Mouse (Mus musculus) midbrain, embryonic 10.5 days (tissue): ENCODE results near the gene Tango2. TPM values are rescaled to one million over a fixed set of nuclear protein-coding genes. Genes with fewer than 3 reads are reported as not detected.

Source experiments
- DNase-seq: peaks from one replicate; pipeline ENCODE4 v3.0.0-alpha.2; 2017; ENCODE audit warnings: low spot score
- H3K27ac ChIP-seq: fragments of 300-500 bp; sonication (generic); replicated peaks from 2 replicates; pipeline ENCODE4 v1.5.1; 2016; ENCODE audit warnings: mild to moderate bottlenecking
- H3K27me3 ChIP-seq: fragments of 300-500 bp; sonication (generic); 2 replicates; pipeline ENCODE4 v1.6.1; 2016; ENCODE audit warnings: low read depth, mild to moderate bottlenecking; ENCODE audit not compliant: poor library complexity, severe bottlenecking
- H3K36me3 ChIP-seq: fragments of 300-500 bp; sonication (generic); 2 replicates; pipeline ENCODE4 v1.6.1; 2016; ENCODE audit warnings: mild to moderate bottlenecking, moderate library complexity
- H3K4me1 ChIP-seq: fragments of 300-500 bp; sonication (generic); 2 replicates; pipeline ENCODE4 v1.6.1; 2016
- H3K4me3 ChIP-seq: fragments of 300-500 bp; sonication (generic); 2 replicates; pipeline ENCODE4 v1.5.1; 2016; ENCODE audit warnings: mild to moderate bottlenecking, moderate library complexity
- H3K9me3 ChIP-seq: fragments of 300-500 bp; sonication (generic); replicated peaks from 2 replicates; pipeline ENCODE4 v1.6.1; 2016; ENCODE audit warnings: mild to moderate bottlenecking
- WGBS: fragments of 180-500 bp; shearing (Covaris S2); methylation state at CpG from one replicate; pipeline ENCODE4 v1.1.7; 2016; 5-methylcytosine and 5-hydroxymethylcytosine counted together
- microRNA counts: library from miRNA; unstranded; fragments of <30 nt; microRNA quantifications from one replicate; lab custom pipeline; 2017
- microRNA-seq: library from miRNA; unstranded; fragments of <30 nt; microRNA quantifications from one replicate; pipeline ENCODE4, GENCODE M21; 2017
- polyA plus RNA-seq: library from polyadenylated mRNA; unstranded; fragments of >200 nt; fragmentation: Nextera tagmentation; extraction: Ambion mirVana; gene quantifications from 2 replicates; pipeline ENCODE4 v1.2.1, GENCODE M21; 2016

Tango2 gene
- polyA plus RNA-seq, 1 experiment from 2014 or later, result 40.1 TPM

DNA sequence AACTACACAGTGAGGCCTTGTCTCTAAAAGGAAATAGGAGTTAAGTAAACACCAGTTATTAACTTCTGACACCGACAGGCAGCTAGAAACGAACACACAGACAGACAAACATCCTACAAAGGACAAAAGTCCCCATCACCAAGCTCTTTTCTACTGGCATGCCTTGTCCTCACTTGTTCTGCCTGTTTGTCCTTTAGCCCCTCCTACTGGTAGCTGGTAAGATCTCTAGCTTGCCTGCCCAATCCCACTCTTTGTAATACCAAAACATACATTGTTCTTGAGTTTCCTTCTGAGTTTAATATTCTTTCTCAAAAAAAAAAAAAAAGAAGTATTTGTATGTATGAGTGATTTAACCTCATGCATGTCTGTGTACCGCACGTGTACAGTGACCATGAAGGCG is 79.7 kb downstream of the Tango2 start:
- no peak for DNase-seq
- Histone ChIP-seq H3K27me3 (no peaks in the 10 kb centered on the region), H3K9me3 (no peaks in the 10 kb centered on the region), H3K4me1 (no peaks in the 10 kb centered on the region), H3K4me3 (no peak overlapping the region), H3K36me3 (peaks cover 97% of the 10 kb centered on the region), H3K27ac (no peak overlapping the region)
- WGBS, result 95% methylated on average over 5 of the region's 5 CpGs

DNA sequence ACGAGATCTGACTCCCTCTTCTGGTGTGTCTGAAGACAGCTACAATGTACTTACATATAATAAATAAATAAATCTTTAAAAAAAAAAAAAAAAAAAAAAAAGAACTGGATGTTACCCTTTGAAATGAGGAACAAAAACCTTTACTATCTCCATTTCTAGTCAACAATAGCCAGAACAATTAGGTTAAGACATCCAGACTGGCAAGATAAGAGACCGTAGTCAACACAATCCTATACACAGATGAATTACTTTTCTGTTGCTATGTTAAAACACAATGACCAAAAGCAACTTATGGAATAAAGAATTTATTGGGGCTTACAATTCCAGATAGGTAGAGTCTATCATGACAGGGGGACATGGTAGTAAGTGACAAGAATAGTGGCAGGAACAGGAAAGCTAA is 82.9 kb downstream of the Tango2 start:
- Histone ChIP-seq H3K36me3 (peaks cover 97% of the 10 kb centered on the region), H3K4me3 (no peak overlapping the region), H3K27me3 (no peaks in the 10 kb centered on the region), H3K9me3 (no peaks in the 10 kb centered on the region), H3K27ac (no peak overlapping the region), H3K4me1 (no peaks in the 10 kb centered on the region)
- DNase-seq, result no peak
- whole genome bisulfite sequencing, result 95% methylated on average over 2 of the region's 2 CpGs

DNA sequence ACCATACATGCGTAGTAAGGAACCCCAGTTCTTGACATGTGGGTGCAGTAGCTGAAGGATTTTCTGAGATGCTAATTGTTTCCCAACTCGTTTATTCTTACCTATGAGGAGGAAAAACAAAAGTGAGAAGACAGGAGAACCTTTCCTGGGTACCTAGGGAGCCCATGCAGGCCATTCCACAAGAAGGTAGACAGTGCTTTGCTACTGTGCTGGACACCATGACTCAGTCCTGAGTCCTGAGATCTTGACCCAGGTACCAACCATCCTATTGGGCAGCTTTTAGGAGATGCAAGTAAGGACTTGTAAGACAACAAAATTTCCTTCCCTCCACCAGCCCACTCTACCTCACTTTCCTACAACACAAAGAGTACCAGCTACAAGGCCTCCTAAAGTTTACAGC is 89.7 kb downstream of the Tango2 start, which contains the start of gene Gm49776:
Gene Gm49776 (minus strand): TSS at position 101 of the 400 bp plus-strand sequence.
- H3K9me3 ChIP-seq, result no peaks in the 10 kb centered on the region
- no peak within 1 kb of the TSS for H3K27ac ChIP-seq
- H3K4me3 ChIP-seq, result no peak within 1 kb of the TSS
- no peak for DNase-seq
- H3K36me3 ChIP-seq, result peaks cover 98% of the 10 kb centered on the region
- no peaks in the 10 kb centered on the region for H3K27me3 ChIP-seq
- 93% methylated on average over 2 of the region's 2 CpGs for WGBS
- no peaks in the 10 kb centered on the region for H3K4me1 ChIP-seq

DNA sequence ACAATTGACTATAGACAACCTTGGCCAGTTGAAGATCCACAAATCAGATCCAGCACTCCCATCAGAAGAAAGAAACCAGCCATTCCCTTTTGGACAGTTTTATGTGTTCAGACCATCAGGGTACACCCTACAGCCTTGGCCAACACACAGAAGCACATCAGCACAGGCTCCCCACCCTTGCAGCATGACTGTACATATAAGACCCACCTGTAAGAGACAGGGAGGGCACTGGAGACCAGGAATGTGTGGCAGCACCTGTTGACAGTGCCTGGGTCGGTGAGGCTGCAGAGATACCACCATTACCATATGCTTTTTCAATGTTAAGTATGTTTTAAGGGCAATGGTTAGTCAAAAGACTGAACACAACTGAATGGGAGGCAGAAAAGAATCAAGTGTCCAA is 94.0 kb downstream of the Tango2 start:
- peaks cover 28% of the 10 kb centered on the region for H3K4me1 ChIP-seq
- no peak overlapping the region for H3K27ac ChIP-seq
- peaks cover 91% of the 10 kb centered on the region for H3K36me3 ChIP-seq
- no peak overlapping the region for H3K4me3 ChIP-seq
- H3K27me3 ChIP-seq, result no peaks in the 10 kb centered on the region
- no peak for DNase-seq
- H3K9me3 ChIP-seq, result no peaks in the 10 kb centered on the region
- WGBS, result 93% methylated on average over 1 of the region's 1 CpGs

DNA sequence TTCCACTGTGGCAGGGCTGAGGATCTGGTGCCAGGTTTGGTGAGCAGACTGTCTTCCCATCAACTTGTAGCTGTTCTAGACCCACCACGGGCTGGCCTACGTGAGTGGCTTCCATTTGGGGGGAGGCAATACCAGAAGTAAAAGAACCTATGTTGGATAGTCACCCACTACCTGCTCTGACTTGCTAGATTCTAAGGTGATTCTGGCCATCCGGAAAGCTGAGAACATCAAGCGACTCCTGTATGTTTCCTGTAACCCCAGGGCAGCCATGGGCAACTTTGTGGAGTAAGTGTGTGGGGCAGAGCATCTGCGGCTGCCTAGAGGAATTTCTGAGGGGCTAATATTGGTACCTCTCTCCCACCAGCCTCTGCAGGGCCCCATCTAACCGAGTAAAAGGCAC is 95.2 kb downstream of the Tango2 start:
- no peak for DNase-seq
- Histone ChIP-seq H3K27ac (no peak overlapping the region), H3K4me3 (no peak overlapping the region), H3K36me3 (peaks cover 81% of the 10 kb centered on the region), H3K9me3 (no peaks in the 10 kb centered on the region), H3K4me1 (peaks cover 28% of the 10 kb centered on the region), H3K27me3 (no peaks in the 10 kb centered on the region)
- WGBS, result 83% methylated on average over 6 of the region's 6 CpGs

DNA sequence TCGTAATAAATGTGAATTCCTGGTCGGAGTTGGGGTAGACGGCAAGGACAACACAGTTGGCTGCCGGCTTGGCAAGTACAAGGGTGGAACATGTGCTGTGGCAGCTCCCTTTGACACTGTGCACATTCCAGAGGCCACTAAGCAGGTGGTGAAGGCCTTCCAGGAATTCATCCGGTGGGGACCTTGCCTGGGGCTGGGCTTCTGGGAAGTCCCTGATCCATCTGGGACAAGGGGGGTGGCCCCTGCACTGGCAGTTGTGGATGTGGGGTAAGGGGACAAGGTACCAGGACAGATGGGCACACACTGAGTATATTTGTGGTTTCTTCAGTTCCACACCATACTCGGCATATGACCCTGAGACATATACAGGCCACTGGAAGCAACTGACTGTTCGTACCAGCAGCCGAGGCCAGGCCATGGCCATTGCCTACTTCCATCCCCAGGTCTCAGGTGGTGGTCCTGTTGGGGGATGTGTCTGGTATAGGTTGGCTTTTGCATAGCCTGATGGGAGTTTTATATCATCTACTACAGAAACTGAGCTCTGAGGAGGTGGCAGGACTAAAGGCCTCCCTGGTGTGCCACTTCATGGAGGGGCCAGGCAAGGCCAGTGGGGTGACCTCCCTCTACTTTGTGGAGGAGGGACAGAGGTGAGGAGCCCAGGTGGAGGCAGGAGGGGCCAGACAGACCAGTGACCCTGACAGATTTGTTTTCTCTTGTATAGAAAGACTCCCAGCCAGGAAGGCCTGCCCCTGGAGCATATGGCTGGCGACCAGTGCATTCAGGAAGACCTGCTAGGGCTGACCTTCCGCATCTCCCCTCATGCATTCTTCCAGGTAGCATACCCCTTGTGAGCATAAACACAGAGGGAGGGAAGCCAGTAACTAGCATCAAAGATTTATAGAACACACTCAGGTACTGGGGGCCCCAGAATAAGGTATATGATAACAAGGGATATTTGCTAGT is 96.8 kb downstream of the Tango2 start:
- peaks cover 41% of the 10 kb centered on the region for H3K4me1 ChIP-seq
- no peaks in the 10 kb centered on the region for H3K9me3 ChIP-seq
- no peak overlapping the region; the same call in 1 of the 2 replicates for H3K27ac ChIP-seq
- WGBS, result 83% methylated on average over 10 of the region's 10 CpGs
- DNase-seq, result peak; percentile 43
- peak overlapping the region; percentile 78 for H3K4me3 ChIP-seq
- H3K27me3 ChIP-seq, result no peaks in the 10 kb centered on the region
- H3K36me3 ChIP-seq, result peaks cover 76% of the 10 kb centered on the region

MicroRNAs within 50 kb of the gene (microRNA counts, 519-probe panel; counts per million panel counts)
- microRNA mmu-miR-1306 (lab: Ali Mortazavi, UCI), result not detected
- microRNA mmu-miR-185 (lab: Ali Mortazavi, UCI), result 5,236 counts per million, percentile 33 among the panel's probes with 10 or more counts

Small RNA genes lying within 50 kb of the gene (microRNA-seq; reads per million reads assigned to microRNA genes)
- 14.7 reads per million, percentile 27 among the genes with 10 or more reads in this experiment for gene Gm24572
- not detected for gene Gm26219
- 534 reads per million, percentile 69 among the genes with 10 or more reads in this experiment for gene Mir1306
- gene Mir185, result 438 reads per million, percentile 68 among the genes with 10 or more reads in this experiment

Other genes with a start within 250 kb of the Tango2 start
- 1.8 and 2.2 TPM in 2 replicates for gene Rtn4r, start 220.5 kb downstream of the Tango2 start, polyA plus RNA-seq
- not detected in 2 replicates for gene Ccdc188, start 130.2 kb downstream of the Tango2 start, polyA plus RNA-seq
- 9.4 and 11.3 TPM in 2 replicates for gene Zdhhc8, start 113.0 kb downstream of the Tango2 start, polyA plus RNA-seq
- 127 and 132 TPM in 2 replicates for gene Trmt2a, start 99.4 kb downstream of the Tango2 start, polyA plus RNA-seq
- 1,186 and 1,334 TPM in 2 replicates for gene Ranbp1, start 99.4 kb downstream of the Tango2 start, polyA plus RNA-seq
- 1.9 and 2.2 TPM in 2 replicates for gene Gm49776, start 89.8 kb downstream of the Tango2 start, polyA plus RNA-seq
- gene Dgcr8, start 58.9 kb downstream of the Tango2 start, polyA plus RNA-seq, result 46.1 and 47.6 TPM in 2 replicates
- 110 and 133 TPM in 2 replicates for gene Arvcf, start 79 bp upstream of the Tango2 start, polyA plus RNA-seq
- 30.6 and 30.7 TPM in 2 replicates for gene Txnrd2, start 78.3 kb upstream of the Tango2 start, polyA plus RNA-seq
- 62.0 and 66.0 TPM in 2 replicates for gene Comt, start 78.7 kb upstream of the Tango2 start, polyA plus RNA-seq
- 13.3 and 16.0 TPM in 2 replicates for gene Gnb1l, start 150.6 kb upstream of the Tango2 start, polyA plus RNA-seq
- 2.1 and 2.4 TPM in 2 replicates for gene Rtl10, start 150.8 kb upstream of the Tango2 start, polyA plus RNA-seq
- gene Tbx1, start 242.6 kb upstream of the Tango2 start, polyA plus RNA-seq, result 0.97 and 1.7 TPM in 2 replicates